Mouse (Mus musculus) liver, embryonic 13.5 days (tissue): ENCODE measurements around the gene Afg1l. TPM values are rescaled to one million over a fixed set of nuclear protein-coding genes. Genes with fewer than 3 reads are reported as not detected.

Source experiments
- ATAC-seq: fragments of 200-750 bp; cut with Nextera tagmentation; 2 replicates; pipeline ENCODE4 v1.8.0; 2017; ENCODE audit warnings: low read depth, mild to moderate bottlenecking, moderate number of reproducible peaks, moderate library complexity
- DNase-seq: peaks from one replicate; pipeline ENCODE4 v3.0.0; 2022
- H3K27ac ChIP-seq: fragments of 300-500 bp; sonication (generic); 2 replicates; pipeline ENCODE4 v1.5.1; 2015; ENCODE audit warnings: moderate library complexity, mild to moderate bottlenecking, inconsistent platforms
- H3K27me3 ChIP-seq: fragments of 300-500 bp; sonication (generic); 2 replicates; pipeline ENCODE4 v1.6.1; 2015; ENCODE audit warnings: mild to moderate bottlenecking, inconsistent platforms
- H3K36me3 ChIP-seq: fragments of 300-500 bp; sonication (generic); 2 replicates; pipeline ENCODE4 v1.6.1; 2015; ENCODE audit warnings: mild to moderate bottlenecking, inconsistent platforms
- H3K4me1 ChIP-seq: fragments of 300-500 bp; sonication (generic); replicated peaks from 2 replicates; pipeline ENCODE4 v1.6.1; 2015; ENCODE audit warnings: inconsistent platforms
- H3K4me2 ChIP-seq: fragments of 300-500 bp; sonication (generic); 2 replicates; pipeline ENCODE4 v1.6.1; 2015; ENCODE audit warnings: inconsistent platforms, mild to moderate bottlenecking, moderate library complexity
- H3K4me3 ChIP-seq: fragments of 300-500 bp; sonication (generic); replicated peaks from 2 replicates; pipeline ENCODE4 v1.5.1; 2015; ENCODE audit warnings: mild to moderate bottlenecking, inconsistent platforms
- H3K9ac ChIP-seq: fragments of 300-500 bp; sonication (generic); 2 replicates; pipeline ENCODE4 v1.6.1; 2015; ENCODE audit warnings: mild to moderate bottlenecking, inconsistent platforms
- H3K9me3 ChIP-seq: fragments of 300-500 bp; sonication (generic); replicated peaks from 2 replicates; pipeline ENCODE4 v1.6.1; 2016; ENCODE audit warnings: inconsistent platforms
- WGBS: fragments of 180-500 bp; shearing (Covaris S2); methylation state at CpG from one replicate; pipeline ENCODE4 v1.1.7; 2015; ENCODE audit not compliant: insufficient replicate concordance; 5-methylcytosine and 5-hydroxymethylcytosine counted together
- polyA plus RNA-seq: library from polyadenylated mRNA; unstranded; fragments of >200 nt; fragmentation: Nextera tagmentation; extraction: Ambion mirVana; gene quantifications from 2 replicates; pipeline ENCODE4 v1.2.1, GENCODE M21; 2015

Gene Afg1l
- polyA plus RNA-seq, 1 experiment from 2014 or later = 2.4 TPM

DNA sequence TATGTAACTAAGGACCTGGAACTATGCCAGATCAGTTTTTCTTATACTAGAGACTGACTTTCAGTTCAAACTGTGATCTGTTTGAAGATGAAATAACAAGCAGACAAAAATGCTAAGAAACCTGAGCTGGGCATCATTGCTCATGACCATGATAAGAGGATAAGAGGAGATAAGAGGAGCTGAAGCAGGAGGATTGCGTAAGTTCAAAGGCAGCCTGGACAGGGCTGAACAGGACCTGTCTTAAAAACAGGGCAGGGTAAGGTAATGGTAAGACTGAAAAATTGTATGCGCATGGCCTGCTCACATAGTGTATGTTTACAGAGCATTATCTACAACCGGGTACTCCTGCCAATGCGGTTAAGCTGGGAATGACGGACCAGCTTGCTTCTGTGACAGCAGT lies 130.4 kb downstream of the Afg1l start:
- WGBS = 69% methylated on average over 5 of the region's 5 CpGs
- no peak overlapping the region for H3K9ac ChIP-seq
- ATAC-seq = no peak
- 0 out of 2 replicates have a peak, but pooled peaks cover 4% of the 10 kb centered on the region for H3K4me1 ChIP-seq
- no peak overlapping the region for H3K4me2 ChIP-seq
- no peak overlapping the region for H3K4me3 ChIP-seq
- DNase-seq = no peak
- H3K27ac ChIP-seq = no peak overlapping the region
- no peaks in the 10 kb centered on the region for H3K36me3 ChIP-seq
- H3K27me3 ChIP-seq = no peaks in the 10 kb centered on the region
- no peaks in the 10 kb centered on the region for H3K9me3 ChIP-seq

DNA sequence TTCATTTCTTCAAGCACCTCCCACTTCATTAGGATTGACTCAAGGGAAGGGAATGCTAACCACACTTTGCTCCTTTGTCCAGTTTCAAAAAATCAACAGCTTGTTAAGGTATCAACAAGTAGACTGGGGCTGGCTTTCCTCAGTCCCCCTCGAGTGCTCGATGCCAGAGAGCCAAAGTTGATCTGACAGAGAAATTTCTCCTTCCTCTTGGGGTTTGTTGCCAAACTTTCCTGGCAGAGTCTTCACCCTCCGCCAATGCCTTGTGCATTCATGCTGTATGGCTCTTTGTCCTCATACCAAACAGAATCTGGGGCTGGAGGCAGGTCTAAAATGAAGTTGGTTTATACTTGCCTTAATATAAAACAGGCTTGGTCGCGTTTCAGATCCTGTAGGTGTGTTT lies 131.2 kb downstream of the Afg1l start:
- H3K27me3 ChIP-seq = no peaks in the 10 kb centered on the region
- no peaks in the 10 kb centered on the region for H3K36me3 ChIP-seq
- ATAC-seq (no peak), DNase-seq (no peak)
- H3K9ac ChIP-seq = no peak overlapping the region
- no peak overlapping the region for H3K4me3 ChIP-seq
- H3K4me1 ChIP-seq = 0 out of 2 replicates have a peak, but pooled peaks cover 4% of the 10 kb centered on the region
- H3K27ac ChIP-seq = no peak overlapping the region
- no peak overlapping the region for H3K4me2 ChIP-seq
- H3K9me3 ChIP-seq = no peaks in the 10 kb centered on the region
- WGBS = 66% methylated on average over 5 of the region's 5 CpGs

DNA sequence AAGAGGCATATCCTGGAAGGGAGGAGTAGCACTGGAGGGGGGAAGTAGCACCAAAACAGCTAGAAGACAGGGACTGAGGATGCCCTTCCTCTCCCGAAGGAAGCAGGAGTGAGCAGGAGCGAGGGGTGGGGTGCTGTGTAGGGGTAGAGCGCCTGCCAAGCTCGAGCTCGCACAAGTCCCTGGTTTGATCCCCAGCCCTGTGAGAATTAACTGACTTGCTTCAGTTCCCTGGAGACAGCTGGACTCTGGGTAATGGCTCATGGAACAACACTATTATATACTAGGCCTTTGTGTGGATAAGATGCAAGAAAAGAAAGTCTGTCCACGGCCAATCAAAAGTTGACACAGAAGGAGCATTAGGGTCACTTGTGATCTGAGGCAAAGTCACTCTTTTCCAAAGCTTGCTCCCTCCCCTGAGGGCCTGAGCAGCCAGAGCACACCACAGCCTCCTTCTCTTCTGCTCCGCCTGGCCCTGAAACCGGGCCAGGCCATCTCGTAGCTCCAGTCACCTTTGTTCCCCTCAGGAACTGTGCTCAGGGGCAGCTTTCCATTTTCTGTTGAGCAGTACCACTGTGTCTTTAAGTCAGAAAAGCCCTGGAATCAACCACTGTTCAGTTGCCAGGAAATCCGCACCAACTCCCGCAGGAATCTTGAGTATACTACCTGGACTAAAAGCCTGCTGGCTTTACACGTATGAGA lies 132.0 kb downstream of the Afg1l start:
- Histone ChIP-seq H3K4me1 (0 out of 2 replicates have a peak, but pooled peaks cover 4% of the 10 kb centered on the region), H3K4me3 (no peak overlapping the region), H3K36me3 (no peaks in the 10 kb centered on the region), H3K9ac (no peak overlapping the region), H3K4me2 (no peak overlapping the region), H3K9me3 (no peaks in the 10 kb centered on the region), H3K27me3 (no peaks in the 10 kb centered on the region), H3K27ac (no peak overlapping the region)
- ATAC-seq (no peak), DNase-seq (no peak)
- WGBS = 74% methylated on average over 12 of the region's 12 CpGs

DNA sequence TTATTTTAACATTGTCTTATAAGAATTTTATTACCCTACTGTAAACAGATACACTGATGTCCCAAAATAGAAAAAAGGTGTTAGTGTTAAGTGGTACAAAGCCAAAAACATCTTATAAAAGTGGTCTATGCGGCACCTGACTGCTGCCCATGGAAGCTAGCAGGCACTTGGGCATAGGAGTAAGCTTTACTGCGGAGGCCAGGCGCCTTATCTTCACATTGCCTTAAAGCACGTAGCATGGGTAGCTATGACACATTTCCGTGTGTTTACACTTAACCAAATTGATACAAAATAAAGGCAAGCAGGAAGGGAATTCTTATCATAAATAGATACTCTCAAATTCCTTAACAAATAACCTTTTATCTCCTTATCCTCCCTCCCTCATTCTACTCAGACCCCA lies 135.7 kb downstream of the Afg1l start:
- Histone ChIP-seq H3K36me3 (no peaks in the 10 kb centered on the region), H3K27ac (no peak overlapping the region), H3K4me2 (no peak overlapping the region), H3K4me1 (no peaks in the 10 kb centered on the region), H3K9me3 (no peaks in the 10 kb centered on the region), H3K9ac (no peak overlapping the region), H3K4me3 (no peak overlapping the region), H3K27me3 (no peaks in the 10 kb centered on the region)
- ATAC-seq (no peak), DNase-seq (no peak)
- 71% methylated on average over 5 of the region's 5 CpGs for WGBS

DNA sequence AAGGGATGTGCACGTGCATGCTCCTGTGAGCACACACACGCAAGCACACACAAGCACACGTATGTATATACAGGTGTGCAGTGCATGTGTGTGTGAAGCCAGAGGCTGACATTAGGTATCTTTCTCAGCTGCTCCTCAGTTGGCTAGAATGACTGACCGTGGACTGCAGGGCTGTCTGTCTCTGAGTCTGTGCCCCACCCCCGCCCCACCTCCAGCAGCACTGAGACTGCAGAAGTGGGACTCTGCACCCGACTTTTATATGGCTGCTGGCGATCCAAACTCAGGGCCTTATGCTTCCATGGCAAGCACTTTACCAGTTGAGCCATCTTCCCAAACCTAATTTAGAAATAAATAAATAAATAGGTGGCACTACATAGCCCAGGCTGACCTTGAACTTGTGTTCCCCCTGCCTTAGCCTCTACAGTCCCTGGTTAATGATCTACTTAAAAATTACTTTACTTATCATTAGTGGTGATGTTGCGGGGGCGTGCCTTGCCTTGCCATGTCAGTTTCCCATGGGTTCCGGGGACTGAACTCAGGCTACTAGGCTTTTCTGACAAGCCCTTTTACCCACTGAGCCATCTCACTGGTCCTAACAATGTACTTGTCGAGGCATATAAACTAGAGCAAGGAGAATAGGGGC lies 136.4 kb downstream of the Afg1l start:
- Histone ChIP-seq H3K4me3 (no peak overlapping the region), H3K27me3 (no peaks in the 10 kb centered on the region), H3K9me3 (no peaks in the 10 kb centered on the region), H3K4me1 (no peaks in the 10 kb centered on the region), H3K36me3 (no peaks in the 10 kb centered on the region), H3K27ac (no peak overlapping the region), H3K9ac (no peak overlapping the region), H3K4me2 (no peak overlapping the region)
- WGBS = 65% methylated on average over 11 of the region's 11 CpGs
- DNase-seq (no peak), ATAC-seq (0 out of 2 replicates have a peak, but pooled peaks have one; percentile 18)

GRCm38 (mm10) chr10:42340426-42340793 lies 138.0 kb downstream of the Afg1l start:
- no peak overlapping the region for H3K4me3 ChIP-seq
- no peak overlapping the region for H3K27ac ChIP-seq
- H3K9me3 ChIP-seq = no peaks in the 10 kb centered on the region
- no peak overlapping the region for H3K9ac ChIP-seq
- H3K4me1 ChIP-seq = no peaks in the 10 kb centered on the region
- 57% methylated on average over 6 of the region's 6 CpGs for WGBS
- no peaks in the 10 kb centered on the region for H3K36me3 ChIP-seq
- ATAC-seq (no peak), DNase-seq (no peak)
- H3K27me3 ChIP-seq = no peaks in the 10 kb centered on the region
- no peak overlapping the region for H3K4me2 ChIP-seq

GRCm38 (mm10) chr10:42339773-42340425 lies 138.5 kb downstream of the Afg1l start:
- Histone ChIP-seq H3K9me3 (no peaks in the 10 kb centered on the region), H3K36me3 (no peaks in the 10 kb centered on the region), H3K27ac (no peak overlapping the region), H3K9ac (no peak overlapping the region), H3K4me1 (no peaks in the 10 kb centered on the region), H3K4me3 (no peak overlapping the region), H3K27me3 (no peaks in the 10 kb centered on the region), H3K4me2 (no peak overlapping the region)
- WGBS = 85% methylated on average over 8 of the region's 8 CpGs
- DNase-seq (no peak), ATAC-seq (no peak)

GRCm38 (mm10) chr10:42338456-42338855 lies 139.9 kb downstream of the Afg1l start:
- DNase-seq = no peak
- no peak for ATAC-seq
- no peak overlapping the region for H3K4me3 ChIP-seq
- H3K9ac ChIP-seq = no peak overlapping the region
- H3K27me3 ChIP-seq = no peaks in the 10 kb centered on the region
- H3K4me1 ChIP-seq = no peaks in the 10 kb centered on the region
- no peaks in the 10 kb centered on the region for H3K9me3 ChIP-seq
- H3K4me2 ChIP-seq = no peak overlapping the region
- WGBS = 75% methylated on average over 9 of the region's 9 CpGs
- H3K27ac ChIP-seq = no peak overlapping the region
- H3K36me3 ChIP-seq = no peaks in the 10 kb centered on the region

DNA sequence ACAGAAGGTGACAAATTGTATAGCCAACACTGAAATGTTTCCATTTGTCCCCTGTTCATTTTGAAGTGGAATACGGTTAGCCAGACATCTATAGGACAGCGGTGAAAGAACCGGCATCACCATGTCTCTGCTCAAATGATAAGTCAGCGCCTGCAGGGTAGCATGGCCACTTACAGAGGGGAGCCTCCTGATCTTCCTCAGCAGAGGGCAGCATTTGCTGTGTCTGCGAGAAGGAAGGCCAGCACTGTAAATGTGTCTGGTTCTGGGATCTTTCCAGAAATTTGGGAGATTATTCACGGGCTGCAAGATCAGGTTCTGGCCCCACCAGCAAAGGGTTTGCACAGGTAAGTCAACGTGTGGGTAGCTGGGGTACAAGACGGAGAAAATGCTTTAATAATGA lies 150.8 kb downstream of the Afg1l start:
- no peak overlapping the region for H3K4me3 ChIP-seq
- no peaks in the 10 kb centered on the region for H3K36me3 ChIP-seq
- no peak overlapping the region for H3K9ac ChIP-seq
- H3K4me2 ChIP-seq = no peak overlapping the region
- no peaks in the 10 kb centered on the region for H3K4me1 ChIP-seq
- no peaks in the 10 kb centered on the region for H3K9me3 ChIP-seq
- no peaks in the 10 kb centered on the region for H3K27me3 ChIP-seq
- H3K27ac ChIP-seq = no peak overlapping the region
- ATAC-seq = no peak
- 66% methylated on average over 8 of the region's 8 CpGs for WGBS
- no peak for DNase-seq

DNA sequence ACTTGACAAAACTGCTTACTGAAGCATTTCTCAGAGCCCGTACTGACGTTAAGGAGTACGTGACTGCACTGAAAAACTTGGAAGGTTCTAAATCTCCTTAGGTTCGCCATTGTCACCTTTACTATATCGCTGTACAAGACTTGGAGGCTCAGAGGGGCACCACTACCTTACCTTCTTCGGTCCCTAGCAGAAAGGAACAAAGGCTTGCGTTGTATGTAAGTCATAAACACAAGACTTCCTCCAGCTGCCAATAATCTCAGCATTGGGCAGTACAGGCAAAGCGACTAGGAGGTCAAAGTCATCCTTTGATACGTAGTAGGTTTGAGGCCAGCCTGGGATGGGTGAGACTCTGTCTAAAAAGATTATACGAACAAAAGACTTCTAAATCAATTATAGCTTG lies 153.1 kb downstream of the Afg1l start:
- Histone ChIP-seq H3K36me3 (no peaks in the 10 kb centered on the region), H3K9me3 (no peaks in the 10 kb centered on the region), H3K4me1 (no peaks in the 10 kb centered on the region), H3K4me2 (no peak overlapping the region), H3K4me3 (no peak overlapping the region), H3K27ac (no peak overlapping the region), H3K27me3 (no peaks in the 10 kb centered on the region), H3K9ac (no peak overlapping the region)
- WGBS = 79% methylated on average over 10 of the region's 10 CpGs
- ATAC-seq (no peak), DNase-seq (no peak)

DNA sequence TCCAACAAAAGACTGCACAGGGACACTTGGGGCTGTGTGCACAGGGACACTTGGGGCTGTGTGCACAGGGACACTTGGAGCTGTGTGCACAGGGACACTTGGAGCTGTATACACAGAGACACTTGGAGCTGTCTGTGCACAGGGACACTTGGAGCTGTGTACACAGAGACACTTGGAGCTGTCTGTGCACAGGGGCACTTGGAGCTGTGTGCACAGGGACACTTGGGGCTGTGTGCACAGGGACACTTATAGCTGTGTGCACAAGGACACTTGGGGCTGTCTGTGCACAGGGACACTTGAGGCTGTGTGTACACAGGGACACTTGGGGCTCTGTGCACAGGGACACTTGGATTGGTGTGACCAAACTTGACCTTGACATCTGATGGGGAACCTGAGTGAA lies 154.4 kb downstream of the Afg1l start:
- no peak overlapping the region for H3K4me3 ChIP-seq
- H3K36me3 ChIP-seq = no peaks in the 10 kb centered on the region
- H3K9me3 ChIP-seq = no peaks in the 10 kb centered on the region
- no peak for ATAC-seq
- H3K27me3 ChIP-seq = no peaks in the 10 kb centered on the region
- H3K4me1 ChIP-seq = no peaks in the 10 kb centered on the region
- H3K27ac ChIP-seq = no peak overlapping the region
- DNase-seq = no peak
- H3K4me2 ChIP-seq = no peak overlapping the region
- no peak overlapping the region for H3K9ac ChIP-seq
